Mouse (Mus musculus) forebrain, postnatal 0 days (tissue): Measurements from ENCODE around the gene Fcgrt. TPM values are rescaled to one million over a fixed set of nuclear protein-coding genes. Genes with fewer than 3 reads are reported as not detected.

Source experiments
- ATAC-seq: fragments of 200-750 bp; cut with Nextera tagmentation; 2 replicates; pipeline ENCODE4 v1.8.0; 2017; ENCODE audit warnings: mild to moderate bottlenecking, moderate library complexity
- DNase-seq: peaks from one replicate; pipeline ENCODE4 v3.0.0-alpha.2; 2015
- H3K27ac ChIP-seq: fragments of 300-500 bp; sonication (generic); 2 replicates; pipeline ENCODE4 v1.5.1; 2014; ENCODE audit warnings: low read depth, mild to moderate bottlenecking, antibody characterized with exemption, low read length, moderate library complexity, mixed read lengths
- H3K27me3 ChIP-seq: fragments of 300-500 bp; sonication (generic); 2 replicates; pipeline ENCODE4 v1.6.1; 2014; ENCODE audit warnings: mild to moderate bottlenecking, low read length, mixed read lengths; ENCODE audit not compliant: insufficient read depth
- H3K36me3 ChIP-seq: fragments of 300-500 bp; sonication (generic); 2 replicates; pipeline ENCODE4 v1.6.1; 2014; ENCODE audit warnings: mild to moderate bottlenecking, moderate library complexity; ENCODE audit not compliant: insufficient read depth
- H3K4me1 ChIP-seq: fragments of 300-500 bp; sonication (generic); 2 replicates; pipeline ENCODE4 v1.6.1; 2014; ENCODE audit warnings: antibody characterized with exemption; ENCODE audit not compliant: insufficient read depth
- H3K4me2 ChIP-seq: fragments of 300-500 bp; sonication (generic); 2 replicates; pipeline ENCODE4 v1.6.1; 2014; ENCODE audit warnings: low read depth, mild to moderate bottlenecking, moderate library complexity
- H3K4me3 ChIP-seq: fragments of 300-500 bp; sonication (generic); 2 replicates; pipeline ENCODE4 v1.5.1; 2014; ENCODE audit warnings: low read depth, low read length, mixed read lengths
- H3K9ac ChIP-seq: fragments of 300-500 bp; sonication (generic); 2 replicates; pipeline ENCODE4 v1.6.1; 2014; ENCODE audit warnings: mild to moderate bottlenecking
- H3K9me3 ChIP-seq: fragments of 300-500 bp; sonication (generic); 2 replicates; pipeline ENCODE4 v1.6.1; 2016; ENCODE audit warnings: low read length
- CTCF ChIP-seq: sonication (generic); IDR thresholded peaks from 2 replicates; pipeline ENCODE4 v1.5.1; 2016; ENCODE audit warnings: antibody characterized with exemption, control low read depth, low read depth
- WGBS: fragments of 180-500 bp; shearing (Covaris S2); extraction: QIAGEN DNeasy Blood & Tissue Kit; methylation state at CpG from one replicate; pipeline ENCODE4 v1.1.7; 2014; 5-methylcytosine and 5-hydroxymethylcytosine counted together
- polyA plus RNA-seq: library from polyadenylated mRNA; unstranded; fragments of >200 nt; fragmentation: Nextera tagmentation; extraction: Ambion mirVana; gene quantifications from 2 replicates; pipeline ENCODE4 v1.2.1, GENCODE M21; 2015
- total RNA-seq: library from RNA; depleted of rRNA; stranded (reverse); fragments of >200 nt; gene quantifications from 2 replicates; pipeline ENCODE4 v1.2.3, GENCODE M21; 2014

Gene Fcgrt
- total and polyA plus RNA-seq, 2 experiments from 2014 or later = 29.4 to 35.1 TPM

DNA sequence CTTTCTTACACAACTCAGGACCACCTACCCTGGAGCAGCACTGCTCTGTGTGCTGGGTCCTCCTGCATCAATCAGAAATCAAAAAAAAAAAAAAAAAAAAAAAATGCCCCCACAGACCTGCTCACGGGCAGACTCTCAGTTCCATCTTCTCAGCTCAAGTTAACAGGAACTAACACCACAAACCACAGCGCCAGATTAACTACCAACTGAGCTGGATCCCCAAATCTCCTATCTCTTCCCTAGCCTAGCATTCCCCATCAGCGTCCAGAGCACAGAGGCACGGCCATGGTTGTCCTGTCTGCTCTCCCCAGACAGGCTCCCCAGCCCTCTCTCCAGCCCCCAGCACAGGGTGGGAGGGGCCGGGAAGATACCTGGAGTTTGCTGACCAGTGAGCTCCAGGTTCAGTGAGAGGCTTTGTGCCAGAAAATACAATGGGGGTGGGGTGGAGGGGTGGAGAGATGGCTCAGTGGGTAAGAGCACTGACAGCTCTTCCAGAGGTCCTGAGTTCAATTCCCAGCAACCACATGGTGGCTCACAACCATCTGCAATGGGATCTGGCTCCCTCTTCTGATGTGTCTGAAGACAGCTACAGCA, 3.5 kb upstream of the Fcgrt start:
- no peak for TF ChIP-seq CTCF
- 58% methylated on average over 5 of the region's 5 CpGs for WGBS
- Histone ChIP-seq H3K4me1 (no peaks in the 10 kb centered on the region), H3K27ac (no peak overlapping the region), H3K9me3 (no peaks in the 10 kb centered on the region), H3K9ac (no peak overlapping the region), H3K36me3 (no peaks in the 10 kb centered on the region), H3K4me3 (no peak overlapping the region), H3K4me2 (no peak overlapping the region), H3K27me3 (no peaks in the 10 kb centered on the region)
- DNase-seq = no peak
- no peak for ATAC-seq

DNA sequence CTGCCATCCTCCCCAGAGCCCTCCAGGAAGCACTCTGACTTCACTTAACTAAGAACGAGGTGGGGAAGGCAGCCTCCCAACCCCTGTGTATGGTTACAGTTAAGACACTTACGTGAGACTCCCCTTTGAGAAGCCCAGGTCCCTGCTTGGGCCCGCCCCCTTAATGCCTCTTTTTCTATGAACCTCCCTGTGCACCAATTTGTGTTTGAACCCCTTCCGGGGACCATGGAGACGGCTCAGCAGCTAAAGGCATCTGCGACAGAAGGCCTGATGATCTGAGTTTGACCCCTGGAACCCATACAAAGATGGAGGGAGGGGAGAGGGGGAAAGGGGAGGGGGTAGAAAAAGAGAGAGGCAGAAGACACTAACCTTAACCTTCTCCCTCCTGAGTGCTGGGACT, 2.8 kb upstream of the Fcgrt start:
- H3K9ac ChIP-seq = no peak overlapping the region
- 42% methylated on average over 6 of the region's 6 CpGs for WGBS
- H3K4me3 ChIP-seq = no peak overlapping the region
- H3K27me3 ChIP-seq = no peaks in the 10 kb centered on the region
- H3K4me1 ChIP-seq = no peaks in the 10 kb centered on the region
- H3K9me3 ChIP-seq = no peaks in the 10 kb centered on the region
- DNase-seq = no peak
- no peak for ATAC-seq
- no peak overlapping the region for H3K27ac ChIP-seq
- TF ChIP-seq CTCF = no peak
- no peaks in the 10 kb centered on the region for H3K36me3 ChIP-seq
- H3K4me2 ChIP-seq = no peak overlapping the region

- no peaks in the 10 kb centered on the region for H3K36me3 ChIP-seq
Observed at GRCm38 (mm10) chr7:45105491-45105890, 1.8 kb upstream of the Fcgrt start.

GRCm38 (mm10) chr7:45104941-45105340, 1.3 kb upstream of the Fcgrt start:
- Histone ChIP-seq H3K4me1 (no peaks in the 10 kb centered on the region), H3K4me2 (no peak overlapping the region), H3K36me3 (no peaks in the 10 kb centered on the region), H3K9me3 (no peaks in the 10 kb centered on the region), H3K27ac (no peak overlapping the region), H3K4me3 (no peak overlapping the region), H3K9ac (no peak overlapping the region), H3K27me3 (no peaks in the 10 kb centered on the region)
- 84% methylated on average over 5 of the region's 5 CpGs for WGBS
- no peak for ATAC-seq
- no peak for DNase-seq
- TF ChIP-seq CTCF = no peak

More at GRCm38 (mm10) chr7:45105491-45105890, 1.8 kb upstream of the Fcgrt start:
- no peak overlapping the region for H3K9ac ChIP-seq
- ATAC-seq (no peak), DNase-seq (no peak)
- 79% methylated on average over 8 of the region's 8 CpGs for WGBS
- no peaks in the 10 kb centered on the region for H3K9me3 ChIP-seq
- H3K4me2 ChIP-seq = no peak overlapping the region
- no peak for TF ChIP-seq CTCF
- H3K4me1 ChIP-seq = no peaks in the 10 kb centered on the region
- no peaks in the 10 kb centered on the region for H3K27me3 ChIP-seq
- no peak overlapping the region for H3K27ac ChIP-seq
- H3K4me3 ChIP-seq = no peak overlapping the region

- Histone ChIP-seq H3K36me3 (no peaks in the 10 kb centered on the region), H3K9ac (no peak overlapping the region), H3K4me1 (no peaks in the 10 kb centered on the region), H3K27me3 (no peaks in the 10 kb centered on the region), H3K27ac (no peak overlapping the region), H3K9me3 (no peaks in the 10 kb centered on the region), H3K4me2 (0 out of 2 replicates have a peak overlapping the region, but pooled peaks have one; percentile 13), H3K4me3 (no peak overlapping the region)
- WGBS = 81% methylated on average over 9 of the region's 9 CpGs
- no peak for TF ChIP-seq CTCF
- DNase-seq = no peak
- ATAC-seq = no peak
Observed at GRCm38 (mm10) chr7:45102940-45103585, 588 bp downstream of the Fcgrt start.

GRCm38 (mm10) chr7:45102441-45102840, 1.2 kb downstream of the Fcgrt start:
- Histone ChIP-seq H3K36me3 (no peaks in the 10 kb centered on the region), H3K9ac (no peak overlapping the region), H3K4me2 (no peak overlapping the region), H3K9me3 (no peaks in the 10 kb centered on the region), H3K4me3 (no peak overlapping the region), H3K27me3 (no peaks in the 10 kb centered on the region), H3K4me1 (no peaks in the 10 kb centered on the region), H3K27ac (no peak overlapping the region)
- DNase-seq = no peak
- no peak for TF ChIP-seq CTCF
- WGBS = 83% methylated on average over 11 of the region's 11 CpGs
- ATAC-seq = no peak

DNA sequence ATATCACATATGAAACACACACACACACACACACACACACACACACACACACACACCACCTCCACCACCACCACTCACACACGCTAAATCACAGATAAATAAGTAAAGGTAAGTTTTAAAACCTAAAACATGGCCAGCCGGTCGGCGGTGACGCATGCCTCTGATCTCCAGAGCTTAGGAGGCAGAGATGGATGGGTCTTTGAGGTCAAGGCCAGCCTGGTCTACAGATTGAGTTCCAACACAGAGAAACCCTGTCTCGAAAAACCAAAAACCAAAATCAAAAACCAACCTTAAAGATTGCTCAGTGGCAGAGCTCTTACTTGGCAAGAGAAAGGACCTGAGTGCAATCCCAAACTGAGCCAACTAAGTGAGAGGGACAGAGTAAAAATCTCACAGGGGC, 3.6 kb downstream of the Fcgrt start:
- Histone ChIP-seq H3K9me3 (no peaks in the 10 kb centered on the region), H3K4me1 (no peaks in the 10 kb centered on the region), H3K4me2 (no peak overlapping the region), H3K27ac (no peak overlapping the region), H3K27me3 (no peaks in the 10 kb centered on the region), H3K36me3 (no peaks in the 10 kb centered on the region), H3K9ac (no peak overlapping the region), H3K4me3 (no peak overlapping the region)
- ATAC-seq (no peak), DNase-seq (no peak)
- TF ChIP-seq CTCF = no peak
- WGBS = 92% methylated on average over 6 of the region's 6 CpGs
